Mouse (Mus musculus) E14TG2a.4 (cell line): ENCODE measurements around the gene Fxyd7.

Source experiments
- CTCF ChIP-seq: conservative IDR thresholded peaks from 2 replicates; pipeline ENCODE4 v1.5.1; 2014; ENCODE audit warnings: low read length
- NANOG ChIP-seq: IDR thresholded peaks from 2 replicates; pipeline ENCODE4 v1.6.1; 2014; ENCODE audit warnings: borderline replicate concordance, low read length, mixed read lengths

DNA sequence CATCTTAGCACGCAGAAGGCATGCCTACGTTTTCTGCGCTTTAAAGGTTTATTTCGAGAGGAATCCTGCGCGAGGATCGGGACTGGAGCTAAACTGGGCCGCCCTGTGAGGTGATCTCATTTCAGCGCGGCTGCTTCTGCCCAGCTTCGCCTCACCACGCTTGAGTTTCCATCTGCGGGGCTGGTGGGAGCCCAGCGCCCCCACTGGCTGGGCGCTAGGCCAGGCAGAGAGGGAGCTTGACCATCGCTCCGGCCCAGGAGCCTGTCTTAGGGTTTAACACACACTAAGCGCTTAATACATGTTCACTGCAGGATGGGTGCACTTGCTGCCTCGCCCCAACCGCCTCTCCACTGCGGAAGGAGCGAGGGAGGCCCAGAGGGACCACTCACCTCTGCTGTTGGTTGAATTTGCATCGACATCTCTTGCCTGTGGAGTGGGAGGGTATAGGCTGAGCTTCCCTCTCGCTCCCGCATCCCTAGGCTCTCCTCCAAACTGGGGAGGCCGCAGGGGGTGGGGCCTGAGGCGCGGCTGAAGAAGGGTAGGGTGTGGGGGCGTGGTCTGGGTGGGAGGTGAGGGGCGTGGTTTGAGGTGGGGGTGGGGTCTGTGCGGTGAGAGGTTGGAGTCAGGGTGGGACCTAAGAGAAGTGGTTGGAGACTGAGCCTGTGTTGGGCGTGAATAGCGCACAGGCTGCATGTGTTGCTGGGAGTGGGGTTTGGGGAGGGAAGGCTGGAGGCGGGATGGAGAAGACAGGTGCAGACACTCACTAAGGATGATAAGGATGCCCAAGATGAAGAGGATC is 1.6 kb upstream of the Fxyd7 start:
- no peak for TF ChIP-seq NANOG
- TF ChIP-seq CTCF: no peak
